Mouse (Mus musculus) heart, adult 2 months (tissue): ENCODE data around the gene Bend4. TPM values are rescaled to one million over a fixed set of nuclear protein-coding genes. Genes with fewer than 3 reads are reported as not detected.

Experiments used
- DNase-seq, 2 experiments: peaks; one replicate each; pipeline ENCODE4 v3.0.0; 2021
- H3K27ac ChIP-seq: fragments of 200-600 bp; 2 replicates; pipeline ENCODE4 v1.8.1; 2022
- H3K27me3 ChIP-seq: fragments of 200-500 bp; 2 replicates; pipeline ENCODE4 v1.6.1; 2012; ENCODE audit warnings: mild to moderate bottlenecking, low read length, inconsistent platforms, mixed read lengths; ENCODE audit not compliant: control insufficient read depth, insufficient read depth
- H3K36me3 ChIP-seq: fragments of 200-500 bp; 2 replicates; pipeline ENCODE4 v1.6.1; 2012; ENCODE audit warnings: low read length, inconsistent platforms; ENCODE audit not compliant: control insufficient read depth, insufficient read depth
- H3K4me1 ChIP-seq: fragments of 200-500 bp; 2 replicates; pipeline ENCODE4 v1.6.1; 2011; ENCODE audit warnings: low read length; ENCODE audit not compliant: control insufficient read depth, insufficient read depth
- H3K4me3 ChIP-seq: fragments of 200-600 bp; 2 replicates; pipeline ENCODE4 v1.8.1; 2022
- H3K79me2 ChIP-seq: fragments of 200-500 bp; replicated peaks from 2 replicates; pipeline ENCODE4 v1.6.1; 2012; ENCODE audit warnings: mild to moderate bottlenecking, inconsistent platforms, low read length, moderate library complexity, mixed read lengths; ENCODE audit not compliant: control insufficient read depth, insufficient read depth
- H3K9ac ChIP-seq: fragments of 200-500 bp; 2 replicates; pipeline ENCODE4 v1.6.1; 2012; ENCODE audit warnings: low read depth, mild to moderate bottlenecking, control low read depth, inconsistent platforms, low read length, mixed read lengths
- CTCF ChIP-seq: fragments of 200-600 bp; IDR thresholded peaks from 2 replicates; pipeline ENCODE4 v1.8.1; 2022; ENCODE audit warnings: antibody characterized with exemption, mild to moderate bottlenecking, moderate library complexity
- EP300 ChIP-seq: fragments of 200-500 bp; IDR thresholded peaks from 2 replicates; pipeline ENCODE4 v1.6.1; 2011; ENCODE audit warnings: low read depth, low read length, control low read depth; ENCODE audit not compliant: insufficient read depth
- POLR2A ChIP-seq: fragments of 200-500 bp; IDR thresholded peaks from 2 replicates; pipeline ENCODE4 v1.6.1; 2011; ENCODE audit warnings: mild to moderate bottlenecking, low read depth, low read length, control low read depth; ENCODE audit not compliant: insufficient read depth
- WGBS: fragments of 180-500 bp; shearing (Covaris S2); methylation state at CpG from one replicate; pipeline ENCODE4 v1.1.7; 2018; 5-methylcytosine and 5-hydroxymethylcytosine counted together
- intact Hi-C: fragments of 180-260 bp; cut with DNase I; formaldehyde crosslinking; loops from one replicate; pipeline ENCODE4 v1.15.1; 2025
- polyA plus RNA-seq: library from polyadenylated mRNA; depleted of rRNA; stranded (reverse); fragments of >200 nt; gene quantifications from 2 replicates; pipeline ENCODE4 v1.2.3, GENCODE M21; 2012
- total RNA-seq, 2 experiments: library from RNA; stranded (reverse); gene quantifications; 2 replicates each; pipeline ENCODE4 v1.2.3; 2021

Bend4 gene
- total and polyA plus RNA-seq, 3 experiments, result 0.88 to 2.4 (median 2.4) TPM

GRCm38 (mm10) chr5:67442813-67443450 is 14.8 kb upstream of the Bend4 start:
- intact Hi-C loops, result no loop called here
- no peaks in the 10 kb centered on the region for H3K4me1 ChIP-seq
- WGBS, result 67% methylated on average over 6 of the region's 6 CpGs
- H3K27me3 ChIP-seq, result no peaks in the 10 kb centered on the region
- no peaks in the 10 kb centered on the region for H3K79me2 ChIP-seq
- no peak overlapping the region for H3K9ac ChIP-seq
- H3K27ac ChIP-seq, result no peak overlapping the region
- H3K36me3 ChIP-seq, result no peaks in the 10 kb centered on the region
- TF ChIP-seq POLR2A (no peak), CTCF (no peak), EP300 (no peak)
- H3K4me3 ChIP-seq, result no peak overlapping the region
- DNase-seq, result no peak

- DNase-seq, result no peak
- no peaks in the 10 kb centered on the region for H3K27me3 ChIP-seq
- H3K79me2 ChIP-seq, result no peaks in the 10 kb centered on the region
- intact Hi-C loops, result no loop called here
- H3K4me1 ChIP-seq, result no peaks in the 10 kb centered on the region
- H3K4me3 ChIP-seq, result no peak overlapping the region
- no peak overlapping the region for H3K27ac ChIP-seq
- H3K9ac ChIP-seq, result no peak overlapping the region
- TF ChIP-seq POLR2A (no peak), CTCF (no peak), EP300 (no peak)
- no peaks in the 10 kb centered on the region for H3K36me3 ChIP-seq
- 42% methylated on average over 8 of the region's 8 CpGs for WGBS
Measured at GRCm38 (mm10) chr5:67440563-67440962, 12.5 kb upstream of the Bend4 start.

DNA sequence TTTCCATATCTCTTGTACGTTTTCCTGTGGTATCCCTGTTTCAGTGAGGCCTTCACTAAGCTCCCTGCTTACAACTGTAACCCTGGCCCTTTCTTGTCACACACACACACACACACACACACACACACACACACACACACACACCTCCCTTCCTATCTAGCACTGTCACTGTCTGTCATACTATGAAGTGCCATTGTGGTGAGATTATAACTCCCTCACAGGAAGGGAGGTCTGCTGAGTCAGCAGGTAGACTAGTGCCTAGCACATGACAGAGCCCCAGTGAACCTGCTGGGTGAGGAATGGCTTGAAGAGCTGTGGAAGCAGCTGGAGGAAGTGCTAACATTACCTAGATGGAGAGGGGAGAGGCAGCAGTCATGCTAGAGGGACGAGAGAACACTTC is 9.3 kb upstream of the Bend4 start:
- H3K79me2 ChIP-seq, result no peaks in the 10 kb centered on the region
- H3K4me3 ChIP-seq, result no peak overlapping the region
- H3K27ac ChIP-seq, result no peak overlapping the region
- no peak for TF ChIP-seq EP300
- no peak for TF ChIP-seq CTCF
- no peak for TF ChIP-seq POLR2A
- H3K27me3 ChIP-seq, result no peaks in the 10 kb centered on the region
- no peak overlapping the region for H3K9ac ChIP-seq
- DNase-seq, result no peak
- intact Hi-C loops, result no loop called here
- no peaks in the 10 kb centered on the region for H3K36me3 ChIP-seq
- WGBS, result 38% methylated on average over 2 of the region's 2 CpGs
- no peaks in the 10 kb centered on the region for H3K4me1 ChIP-seq

DNA sequence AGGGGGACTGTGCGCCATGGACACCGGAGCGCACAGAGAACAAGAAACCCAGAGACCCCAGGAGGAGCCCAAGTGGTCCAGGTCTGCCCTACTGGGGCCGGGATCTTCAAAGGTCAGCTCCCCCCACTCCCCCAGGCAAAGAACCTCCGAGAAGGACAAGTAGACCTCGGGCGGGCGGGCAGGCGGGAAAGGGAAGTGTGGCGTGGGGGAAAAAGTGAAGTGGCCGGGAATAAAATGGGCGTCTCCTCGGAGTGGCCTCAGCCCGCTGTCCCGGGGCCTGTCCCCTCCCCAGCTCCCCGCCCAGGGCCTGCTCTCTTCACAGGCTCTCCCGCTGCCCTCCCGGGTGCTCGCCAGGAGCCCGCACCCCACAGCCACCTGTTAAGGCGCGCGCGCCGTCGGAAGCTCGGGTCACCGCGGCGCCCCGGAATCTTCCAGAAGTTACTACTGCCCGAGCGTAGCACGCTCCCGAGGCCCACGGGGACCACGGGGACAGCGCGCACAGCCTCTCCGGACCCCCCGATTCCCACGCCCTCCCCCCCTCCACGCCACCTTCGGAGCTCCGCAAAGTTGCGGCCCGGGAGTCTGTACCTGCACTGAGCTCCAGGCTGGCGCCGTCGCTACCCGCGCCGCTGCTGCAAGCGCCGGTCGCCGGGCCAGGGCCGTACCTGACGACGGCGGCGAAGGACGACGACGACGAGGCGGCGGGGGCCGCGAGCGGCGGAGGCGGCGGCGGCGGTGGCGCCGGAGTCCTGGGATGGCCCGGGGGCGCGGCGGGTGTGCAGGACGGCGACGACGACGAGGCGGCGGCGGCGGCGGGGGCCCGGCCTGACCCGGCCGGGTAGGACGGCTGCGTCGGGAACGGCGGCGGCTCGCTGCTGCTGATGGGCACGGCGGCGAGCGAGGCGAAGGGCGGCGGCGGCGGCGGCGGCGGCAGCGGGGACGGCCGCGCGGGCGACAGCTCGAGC is 1.4 kb downstream of the Bend4 start:
- intact Hi-C loops, result loop anchor here (5.0 kb wide), 1 partner anchor 164 kb away; the partner anchor contains the start of gene Tmem33

GRCm38 (mm10) chr5:67426011-67426410 is 2.1 kb downstream of the Bend4 start:
- H3K36me3 ChIP-seq, result no peaks in the 10 kb centered on the region
- DNase-seq, result no peak
- no peak overlapping the region for H3K4me3 ChIP-seq
- H3K9ac ChIP-seq, result no peak overlapping the region
- H3K27me3 ChIP-seq, result peaks cover 5% of the 10 kb centered on the region; the same call in 1 of the 2 replicates
- 45% methylated on average over 5 of the region's 5 CpGs for WGBS
- no peaks in the 10 kb centered on the region for H3K4me1 ChIP-seq
- H3K79me2 ChIP-seq, result no peaks in the 10 kb centered on the region
- intact Hi-C loops, result loop anchor here (5.0 kb wide), 1 partner anchor 164 kb away; the partner anchor contains the start of gene Tmem33
- TF ChIP-seq EP300, result no peak
- TF ChIP-seq CTCF, result no peak
- TF ChIP-seq POLR2A, result no peak
- H3K27ac ChIP-seq, result no peak overlapping the region

More for the DNA sequence above, 1.4 kb downstream of the Bend4 start:
- TF ChIP-seq POLR2A, result no peak
- H3K27me3 ChIP-seq, result peaks cover 5% of the 10 kb centered on the region; the same call in 1 of the 2 replicates
- H3K4me3 ChIP-seq, result peak overlapping the region; percentile 62
- H3K4me1 ChIP-seq, result no peaks in the 10 kb centered on the region
- H3K27ac ChIP-seq, result no peak overlapping the region
- DNase-seq, result peak; percentile 42 to 46
- no peaks in the 10 kb centered on the region for H3K79me2 ChIP-seq
- H3K36me3 ChIP-seq, result no peaks in the 10 kb centered on the region
- WGBS, result 3% methylated on average over 97 of the region's 121 CpGs
- peak overlapping the region; percentile 61 for H3K9ac ChIP-seq
